Mouse (Mus musculus) CH12F3 (cell line): ENCODE data around the gene Naa60.
"Not testable (repeated sequence)": the region's sequence is repeated elsewhere in the genome, so short reads cannot be mapped to it uniquely, and the experiment has no call there.

Experiments
- in situ Hi-C: fragments of 300-500 bp; cut with MboI; formaldehyde crosslinking; loops from 2 replicates; pipeline ENCODE4 v1.14.3; 2020; ENCODE audit warnings: low sequenced_read_pairs

The Naa60 gene

GRCm38 (mm10) chr16:3872216-3873047 is at the start of gene Naa60:
TSS of gene Naa60 (plus strand) at chr16:3872375.
- in situ Hi-C loops = no loop called here

- in situ Hi-C loops = no loop called here
Observed at GRCm38 (mm10) chr16:3828021-3828420, 44.2 kb upstream of the Naa60 start.

DNA sequence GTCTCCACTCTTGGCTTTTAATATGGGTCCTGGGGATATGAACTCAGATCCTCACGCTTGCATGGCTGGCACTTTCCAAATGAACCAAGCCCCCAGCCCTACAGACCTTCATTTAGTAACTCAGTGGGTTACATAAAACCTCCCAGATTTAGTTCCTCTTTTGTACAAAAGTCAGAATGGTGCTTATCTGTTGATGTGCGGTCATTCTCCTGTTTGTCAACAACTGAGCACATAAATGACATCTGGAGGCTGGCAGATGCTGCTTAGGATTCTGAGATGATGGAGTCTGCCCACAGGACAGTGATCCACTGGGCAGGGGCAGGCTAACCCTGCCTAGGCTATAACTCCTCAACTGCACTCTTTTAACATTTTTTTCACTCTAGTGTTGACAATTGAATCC is 42.4 kb upstream of the Naa60 start:
- in situ Hi-C loops = no loop called here

DNA sequence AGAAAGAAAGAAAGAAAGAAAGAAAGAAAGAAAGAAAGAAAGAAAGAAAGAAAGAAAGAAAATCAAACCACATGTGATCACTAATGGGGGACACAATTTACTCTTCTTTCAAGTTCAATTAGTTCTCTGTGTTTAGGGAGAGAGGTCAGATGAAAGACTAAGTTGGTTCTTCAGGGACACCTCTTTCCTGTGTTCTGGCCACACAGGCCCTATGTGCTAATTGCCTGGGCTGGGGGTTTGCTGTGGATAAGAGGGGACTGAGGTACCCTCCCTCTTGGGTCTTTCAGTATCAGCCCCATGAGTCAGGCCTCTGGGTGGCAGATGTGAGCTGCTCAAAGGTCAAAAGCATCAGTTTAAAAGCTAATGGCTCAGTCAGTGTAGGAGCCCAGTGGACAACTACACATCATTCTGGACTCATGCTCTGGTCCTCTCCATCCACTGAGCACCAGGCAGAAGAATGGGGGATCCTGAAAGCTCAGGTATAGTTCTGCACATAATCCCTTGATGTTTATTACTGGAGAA is 41.5 kb upstream of the Naa60 start, which contains the start of gene Olfr15:
TSS of gene Olfr15 (plus strand) at position 291 of the 522 bp plus-strand sequence.
- in situ Hi-C loops = no loop called here

DNA sequence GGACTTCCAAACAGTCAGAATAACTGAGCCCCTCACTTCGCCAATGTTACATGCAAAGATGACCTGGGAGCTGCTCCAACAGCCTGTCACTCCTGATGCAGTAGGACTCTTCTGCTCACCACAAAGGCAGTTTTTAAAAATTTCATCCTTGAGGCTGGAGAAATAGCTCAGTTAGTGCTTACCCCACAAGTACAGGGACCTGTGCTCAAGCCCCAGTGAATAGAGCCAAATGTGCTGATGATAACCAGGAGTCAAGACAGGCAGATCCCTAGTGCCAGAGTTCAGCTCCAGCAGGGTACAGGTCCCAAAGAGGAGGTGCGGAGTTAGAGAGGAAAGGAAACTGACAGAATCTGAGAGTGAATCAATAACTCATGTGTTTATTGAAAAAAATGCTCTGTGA is 36.7 kb upstream of the Naa60 start:
- in situ Hi-C loops = no loop called here

- in situ Hi-C loops = no loop called here
Observed at GRCm38 (mm10) chr16:3839157-3839885, 32.9 kb upstream of the Naa60 start.

DNA sequence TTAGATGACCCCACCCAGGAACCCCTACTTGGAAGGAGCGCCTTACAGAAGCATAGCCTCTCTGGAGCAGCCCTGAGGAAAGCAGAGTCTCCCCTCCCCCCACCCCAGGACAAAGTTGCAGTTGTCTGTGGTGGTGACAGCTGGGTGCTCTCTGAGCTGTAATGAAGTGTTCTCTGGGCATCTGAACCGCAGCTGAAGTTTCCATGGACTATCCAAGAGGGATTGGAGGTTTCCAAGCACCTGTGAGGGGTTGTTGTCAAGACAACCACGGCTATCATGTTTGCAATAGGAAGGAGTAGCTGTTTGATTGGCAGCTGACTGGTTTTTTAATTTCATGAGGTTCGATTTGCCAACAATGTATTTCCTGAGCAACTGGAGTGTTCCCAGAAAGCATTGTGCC is 29.2 kb upstream of the Naa60 start:
- in situ Hi-C loops = no loop called here

GRCm38 (mm10) chr16:3843796-3844195 is 28.4 kb upstream of the Naa60 start:
- in situ Hi-C loops = no loop called here

GRCm38 (mm10) chr16:3846711-3847518 is 25.3 kb upstream of the Naa60 start, which contains the start of gene Zfp174:
TSS of gene Zfp174 (plus strand) at chr16:3847268.
- in situ Hi-C loops = no loop called here

- in situ Hi-C loops = no loop called here
Observed at GRCm38 (mm10) chr16:3847871-3848270, 24.3 kb upstream of the Naa60 start.

- in situ Hi-C loops = no loop called here
Observed at GRCm38 (mm10) chr16:3848416-3848815, 23.8 kb upstream of the Naa60 start.

- in situ Hi-C loops = not testable (repeated sequence)
Observed at GRCm38 (mm10) chr16:3851301-3851700, 20.9 kb upstream of the Naa60 start.

- in situ Hi-C loops = no loop called here
Observed at GRCm38 (mm10) chr16:3852586-3852985, 19.6 kb upstream of the Naa60 start.

- in situ Hi-C loops = no loop called here
Observed at GRCm38 (mm10) chr16:3854437-3855182, 17.6 kb upstream of the Naa60 start.

DNA sequence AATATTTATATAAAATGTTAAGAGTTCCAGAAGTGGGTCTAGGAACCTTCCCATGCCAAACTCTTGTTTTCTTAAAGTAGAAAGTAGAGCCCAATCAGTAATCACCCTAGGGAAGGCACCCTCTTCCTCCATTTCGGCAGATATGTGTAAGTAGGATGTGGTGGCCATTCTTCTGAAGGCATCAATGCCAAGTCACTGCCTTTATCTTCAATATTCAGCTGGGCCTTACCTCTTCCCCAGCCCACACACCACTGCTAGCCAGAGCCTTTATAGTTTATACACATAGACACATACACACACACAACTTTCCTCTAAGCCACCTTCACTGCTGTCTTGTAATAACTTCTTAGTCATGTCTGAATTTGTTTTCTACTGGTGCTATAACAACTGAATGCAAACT is 16.4 kb upstream of the Naa60 start:
- in situ Hi-C loops = no loop called here

DNA sequence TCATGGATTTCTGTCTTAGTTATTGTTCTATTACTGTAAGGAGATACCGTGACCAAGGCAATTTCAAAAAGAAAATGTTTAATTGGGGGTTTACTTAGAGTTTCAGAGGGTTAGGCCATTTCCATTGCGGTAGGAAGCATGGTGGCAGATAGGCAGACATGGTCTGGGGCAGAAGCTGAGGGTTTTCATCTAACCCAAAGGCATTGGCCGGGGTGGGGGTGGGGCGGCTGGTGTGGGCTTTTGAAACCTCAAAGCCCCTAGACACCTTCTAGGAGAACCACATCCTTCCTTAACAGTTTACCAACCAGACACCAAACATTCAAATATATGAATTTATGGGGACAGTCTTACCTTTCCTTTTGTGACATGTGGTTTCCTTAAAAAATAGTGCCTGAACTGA is 12.9 kb upstream of the Naa60 start:
- in situ Hi-C loops = no loop called here

DNA sequence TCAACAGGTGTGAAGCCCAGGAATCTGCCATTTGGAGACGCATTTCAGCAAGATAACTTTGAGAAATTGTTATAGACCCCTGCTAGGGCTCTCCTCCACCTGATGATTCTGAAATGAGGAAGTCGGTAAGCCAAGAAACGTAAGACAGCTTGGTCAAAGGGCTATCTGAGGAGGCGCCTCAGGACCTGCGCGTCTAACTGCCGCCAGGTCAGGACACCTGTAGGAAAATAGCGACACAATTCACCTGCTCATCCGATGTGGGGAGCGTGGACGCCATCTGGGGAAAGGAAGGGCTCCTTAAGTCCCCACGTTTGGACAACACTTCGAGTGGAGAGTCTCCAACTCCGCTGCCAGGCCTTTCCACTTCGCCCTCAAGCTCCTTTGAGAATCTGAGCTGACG is 360 bp upstream of the Naa60 start:
- in situ Hi-C loops = no loop called here

- in situ Hi-C loops = no loop called here
Observed at GRCm38 (mm10) chr16:3876346-3876745, 4.2 kb downstream of the Naa60 start.

DNA sequence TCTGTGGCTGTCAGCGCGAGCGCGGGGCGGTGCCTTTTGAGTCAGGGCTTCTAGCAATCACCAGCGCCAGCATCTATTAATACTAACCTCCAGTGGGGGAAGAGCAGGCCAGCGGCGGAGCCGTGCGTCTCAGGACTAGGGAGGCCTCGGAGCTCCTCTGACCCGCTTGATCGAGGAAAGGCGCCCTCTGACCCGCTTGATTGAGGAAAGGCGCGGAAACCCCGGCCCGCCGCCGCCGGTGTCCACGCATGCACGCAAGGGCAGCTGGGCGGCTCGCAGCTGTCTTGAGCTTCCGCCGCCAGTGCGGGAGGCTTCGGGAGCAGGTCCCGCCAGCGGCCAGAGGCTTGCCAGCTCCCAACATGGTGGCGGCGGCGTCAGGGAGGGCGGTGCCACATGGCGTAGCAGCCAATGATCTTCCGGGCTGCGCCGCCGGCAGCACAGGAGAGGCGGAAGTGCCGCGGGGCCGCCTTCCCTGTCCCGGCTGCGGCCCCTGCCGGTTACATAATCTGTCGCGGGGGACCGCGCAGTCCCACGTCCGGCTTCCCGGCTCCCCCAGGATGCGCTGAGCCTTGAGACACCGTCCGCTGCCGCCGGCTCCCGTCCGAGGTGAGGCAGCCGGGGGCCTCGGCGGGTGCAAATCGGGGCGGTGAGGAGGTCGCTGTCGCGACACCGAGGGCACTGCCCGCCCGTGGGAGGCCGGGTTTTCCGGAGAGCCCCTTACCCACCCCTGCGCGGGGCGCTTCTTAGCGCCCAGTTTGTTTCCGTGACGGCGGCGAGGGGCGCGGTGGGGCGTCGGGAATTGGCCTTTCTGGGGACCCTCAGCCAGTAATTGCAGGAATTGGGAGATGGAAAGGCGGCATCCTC is 12.3 kb downstream of the Naa60 start, which contains the start of the genes Zfp597 and Gm20695:
TSS of gene Zfp597 (minus strand) at position 361 of the 864 bp plus-strand sequence.
TSS of gene Gm20695 (plus strand) at position 448 of the 864 bp plus-strand sequence.
- in situ Hi-C loops = no loop called here
